Mouse (Mus musculus): ENCODE measurements at regions not wholly inside any gene's neighbourhood (a gene's known extent, or its start where the extent isn't known, plus 50 kb on each side); places are given as distances from the start of the nearest gene placed in this dataset.
"Not testable (repeated sequence)": the region's sequence is repeated elsewhere in the genome, so short reads cannot be mapped to it uniquely, and the experiment has no call there.

DNA sequence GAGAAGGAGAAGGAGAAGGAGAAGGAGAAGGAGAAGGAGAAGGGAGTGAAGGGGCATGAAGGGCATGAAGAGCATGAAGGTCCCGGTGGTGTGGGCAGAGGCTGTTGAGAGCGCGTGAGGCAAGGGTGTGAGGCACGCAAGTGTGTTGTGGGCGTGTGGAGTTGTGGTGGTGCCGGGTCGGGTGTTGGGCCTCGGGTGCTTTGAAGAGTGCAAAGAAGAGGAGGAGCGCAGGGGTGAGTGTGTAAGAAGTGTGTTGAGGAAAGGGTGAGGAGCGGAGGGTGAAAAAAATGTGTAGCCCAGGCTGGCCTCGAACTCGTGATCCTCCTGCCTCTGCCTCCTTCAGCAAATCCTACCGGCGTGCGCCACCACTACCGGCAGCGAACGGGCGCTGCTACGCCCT is 69.4 kb downstream of the Pdia4 start:
- not testable (repeated sequence) for TF ChIP-seq CTCF, EP300 (IDR thresholded peaks at IDR 0.05)

All from lung, postnatal 0 days (tissue).